In genomic region chr5:142767937-142768336, GRCm38 (mm10) we compare ENCODE assay signal across 8 mouse cellular contexts. TPM values are rescaled to one million over a fixed set of nuclear protein-coding genes. Genes with fewer than 3 reads are reported as not detected.
A peak's percentile ranks its signal among the peaks of the same experiment; 100 is the strongest.
DNase-seq lines count a peak whose midpoint lies in the region; ATAC-seq lines count a peak whose summit lies in the region.

No protein-coding gene starts in this region.

- H3K27me3 ChIP-seq in kidney, embryonic 16.5 days (ENCODE audit: insufficient read depth, low read length), result no peaks in the 10 kb centered on the region
- no peaks in the 10 kb centered on the region for H3K27me3 ChIP-seq in midbrain, embryonic 16.5 days (ENCODE audit: control insufficient read depth, insufficient read depth, low read depth, low read length)

- 19% methylated on average over 7 of the region's 7 CpGs for WGBS in kidney, embryonic 16.5 days
- 9% methylated on average over 7 of the region's 7 CpGs for WGBS in midbrain, embryonic 16.5 days

- no peak overlapping the region for H3K4me3 ChIP-seq in kidney, embryonic 16.5 days (ENCODE audit: low read length)
- no peak overlapping the region for H3K4me3 ChIP-seq in midbrain, embryonic 16.5 days (ENCODE audit: low read depth, low read length)

- H3K4me2 ChIP-seq in kidney, embryonic 16.5 days (replicated peaks; ENCODE audit: low read depth, low read length), result no peak overlapping the region
- H3K4me2 ChIP-seq in midbrain, embryonic 16.5 days (ENCODE audit: low read length), result no peak overlapping the region

- ATAC-seq in kidney, embryonic 16.5 days (ENCODE audit: low FRiP score, low TSS enrichment), result no peak
- 0 out of 2 replicates have a peak, but pooled peaks have one; percentile 49 for ATAC-seq in midbrain, embryonic 16.5 days

- H3K9me3 ChIP-seq in kidney, embryonic 16.5 days (ENCODE audit: low read length), result no peaks in the 10 kb centered on the region
- H3K9me3 ChIP-seq in midbrain, embryonic 16.5 days (replicated peaks; ENCODE audit: control insufficient read depth, low read length, poor library complexity, severe bottlenecking), result no peaks in the 10 kb centered on the region

- DNase-seq in kidney, adult 18-20 months, result peak; percentile 77
- DNase-seq in cerebellum, adult 11-12 months, result peak; percentile 81
- DNase-seq in frontal cortex, postnatal 14 days (ENCODE audit: low spot score in 2 of 2), result peak; percentile 56 to 65
- DNase-seq in induced T-regulatory cell, adult 2 months (ENCODE audit: low read depth), result peak; percentile 76
- DNase-seq in left cerebral cortex, postnatal 25 days (ENCODE audit: low spot score in 2 of 2), result peak; percentile 72 to 87
- DNase-seq in spleen, postnatal 4 days (ENCODE audit: low spot score in 2 of 2), result peak; percentile 52 to 72

- intact Hi-C loops in left cerebral cortex, postnatal 25 days (cut with DNase I), result loop anchor here (2.0 to 10.0 kb wide), 4 partner anchors 45 to 297 kb away; no protein-coding TSS in a partner anchor

- peaks cover 58% of the 10 kb centered on the region for H3K36me3 ChIP-seq in kidney, embryonic 16.5 days (ENCODE audit: insufficient read depth, low read length)
- peaks cover 15% of the 10 kb centered on the region for H3K36me3 ChIP-seq in midbrain, embryonic 16.5 days (ENCODE audit: control insufficient read depth, insufficient read depth, low read length)

- H3K9ac ChIP-seq in kidney, embryonic 16.5 days (replicated peaks; ENCODE audit: low read length), result no peak overlapping the region
- H3K9ac ChIP-seq in midbrain, embryonic 16.5 days (ENCODE audit: low read depth, low read length), result no peak overlapping the region

- H3K27ac ChIP-seq in kidney, embryonic 16.5 days (ENCODE audit: low read length), result no peak overlapping the region
- H3K27ac ChIP-seq in midbrain, embryonic 16.5 days (ENCODE audit: low read length), result peak overlapping the region; percentile 74

- H3K4me1 ChIP-seq in kidney, embryonic 16.5 days (ENCODE audit: insufficient read depth, low read length), result peaks cover 5% of the 10 kb centered on the region
- peaks cover 15% of the 10 kb centered on the region for H3K4me1 ChIP-seq in midbrain, embryonic 16.5 days (ENCODE audit: control insufficient read depth, insufficient read depth, low read length)

RNA-seq across cellular contexts. Expression of gene Tnrc18, which starts 49.5 kb away (rescaled TPM):
- polyA plus RNA-seq in kidney, embryonic 16.5 days (2015; fragmentation: Nextera tagmentation; extraction: Ambion mirVana), result 18.2 and 20.6 TPM in 2 replicates
- total RNA-seq in left cerebral cortex, postnatal 25 days (2021), result 100 to 1,000 TPM; 114 to 125 TPM
- 23.3 and 27.7 TPM in 2 replicates for polyA plus RNA-seq in midbrain, embryonic 16.5 days (2015; fragmentation: Nextera tagmentation; extraction: Ambion mirVana)
